Mouse (Mus musculus): Measurements from ENCODE around the gene Gm28778. TPM values are rescaled to one million over a fixed set of nuclear protein-coding genes. Genes with fewer than 3 reads are reported as not detected.
"Not testable (repeated sequence)": the region's sequence is repeated elsewhere in the genome, so short reads cannot be mapped to it uniquely, and the experiment has no call there.

Gm28778 gene
- polyA plus RNA-seq, 1 experiment from 2014 or later, result not detected

- Histone ChIP-seq H3K27ac (no peak overlapping the region), H3K4me1 (replicated peaks) (peaks cover 17% of the 10 kb centered on the region), H3K36me3 (peaks cover 15% of the 10 kb centered on the region), H3K27me3 (no peaks in the 10 kb centered on the region), H3K9ac (no peak overlapping the region), H3K4me3 (replicated peaks) (no peak overlapping the region), H3K4me2 (no peak overlapping the region), H3K9me3 (replicated peaks) (no peaks in the 10 kb centered on the region)
- WGBS (ENCODE audit: insufficient replicate concordance), result 75% methylated on average over 5 of the region's 5 CpGs
- ATAC-seq (ENCODE audit: low read depth) (no peak), DNase-seq (no peak)
These were observed 28.1 kb downstream of the Gm28778 start for GRCm38 (mm10) chr1:53324827-53325494.

GRCm38 (mm10) chr1:53333527-53333926 lies 36.6 kb downstream of the Gm28778 start:
- not testable (repeated sequence) for H3K4me2 ChIP-seq; H3K9me3 ChIP-seq (replicated peaks); H3K27ac ChIP-seq; H3K4me3 ChIP-seq (replicated peaks); H3K9ac ChIP-seq; H3K27me3 ChIP-seq; DNase-seq; H3K36me3 ChIP-seq
- WGBS (ENCODE audit: insufficient replicate concordance), result 23% methylated on average over 5 of the region's 5 CpGs
- 0 out of 2 replicates have a peak, but pooled peaks have one; percentile 49 for ATAC-seq (ENCODE audit: low read depth)
- H3K4me1 ChIP-seq (replicated peaks), result peaks cover 37% of the 10 kb centered on the region

- H3K4me2 ChIP-seq, result 0 out of 2 replicates have a peak overlapping the region, but pooled peaks have one; percentile 12
- no peaks in the 10 kb centered on the region for H3K27me3 ChIP-seq
- H3K36me3 ChIP-seq, result no peaks in the 10 kb centered on the region
- no peak overlapping the region for H3K4me3 ChIP-seq (replicated peaks)
- peak; percentile 89 for ATAC-seq (ENCODE audit: low read depth)
- H3K4me1 ChIP-seq (replicated peaks), result peaks cover 37% of the 10 kb centered on the region
- DNase-seq, result no peak
- 0 out of 2 replicates have a peak overlapping the region, but pooled peaks have one; percentile 47 for H3K27ac ChIP-seq
- no peak overlapping the region for H3K9ac ChIP-seq
- 0 out of 2 replicates have a peak, but pooled peaks cover 4% of the 10 kb centered on the region for H3K9me3 ChIP-seq (replicated peaks)
These were observed 38.6 kb downstream of the Gm28778 start for GRCm38 (mm10) chr1:53335465-53335864.

GRCm38 (mm10) chr1:53337403-53337802 lies 40.5 kb downstream of the Gm28778 start:
- not testable (repeated sequence) for H3K27me3 ChIP-seq; H3K4me2 ChIP-seq; H3K4me3 ChIP-seq (replicated peaks); H3K36me3 ChIP-seq; H3K9me3 ChIP-seq (replicated peaks); H3K9ac ChIP-seq; DNase-seq
- Histone ChIP-seq H3K4me1 (replicated peaks) (peaks cover 37% of the 10 kb centered on the region), H3K27ac (peak overlapping the region; percentile 43)
- 36% methylated on average over 2 of the region's 2 CpGs for WGBS (ENCODE audit: insufficient replicate concordance)
- ATAC-seq (ENCODE audit: low read depth), result peak; percentile 68

GRCm38 (mm10) chr1:53341071-53341470 lies 44.2 kb downstream of the Gm28778 start:
- Histone ChIP-seq H3K9ac (no peak overlapping the region), H3K4me1 (replicated peaks) (peaks cover 15% of the 10 kb centered on the region), H3K4me3 (replicated peaks) (no peak overlapping the region), H3K36me3 (peaks cover 32% of the 10 kb centered on the region), H3K27ac (no peak overlapping the region), H3K27me3 (no peaks in the 10 kb centered on the region), H3K4me2 (no peak overlapping the region), H3K9me3 (replicated peaks) (no peaks in the 10 kb centered on the region)
- ATAC-seq (ENCODE audit: low read depth), result no peak
- no peak for DNase-seq
- 91% methylated on average over 2 of the region's 2 CpGs for WGBS (ENCODE audit: insufficient replicate concordance)

GRCm38 (mm10) chr1:53352327-53353261 lies 55.7 kb downstream of the Gm28778 start, which contains the start of the genes Asdurf, Gm28551 and Asnsd1:
Gene Asdurf, minus strand, starts transcription at chr1:53352619.
Gene Gm28551, minus strand, starts transcription at chr1:53352667.
Gene Asnsd1, minus strand, starts transcription at chr1:53352752.
- under 1% methylated on average over 44 of the region's 44 CpGs for WGBS (ENCODE audit: insufficient replicate concordance)
- peak within 1 kb of the TSS; percentile 77 for H3K4me2 ChIP-seq
- ATAC-seq (ENCODE audit: low read depth) (peak; percentile 99), DNase-seq (peak; percentile 97)
- H3K4me3 ChIP-seq (replicated peaks), result peak within 1 kb of the TSS; percentile 88
- no peaks in the 10 kb centered on the region for H3K9me3 ChIP-seq (replicated peaks)
- H3K27me3 ChIP-seq, result no peaks in the 10 kb centered on the region
- H3K9ac ChIP-seq, result peak within 1 kb of the TSS; percentile 92
- peaks cover 14% of the 10 kb centered on the region for H3K36me3 ChIP-seq
- H3K4me1 ChIP-seq (replicated peaks), result peaks cover 8% of the 10 kb centered on the region
- peak within 1 kb of the TSS; percentile 92 for H3K27ac ChIP-seq

GRCm38 (mm10) chr1:53358988-53359387 lies 62.1 kb downstream of the Gm28778 start:
- DNase-seq (no peak), ATAC-seq (ENCODE audit: low read depth) (no peak)
- Histone ChIP-seq H3K4me2 (no peak overlapping the region), H3K27ac (no peak overlapping the region), H3K4me1 (replicated peaks) (no peaks in the 10 kb centered on the region), H3K27me3 (no peaks in the 10 kb centered on the region), H3K9ac (no peak overlapping the region), H3K9me3 (replicated peaks) (no peaks in the 10 kb centered on the region), H3K4me3 (replicated peaks) (no peak overlapping the region), H3K36me3 (no peaks in the 10 kb centered on the region)

Other genes starting within 250 kb of the Gm28778 start
- gene Mstn, start 235.5 kb upstream of the Gm28778 start, polyA plus RNA-seq (2015; fragmentation: Nextera tagmentation; extraction: Ambion mirVana), result 0.10 and 0.13 TPM in 2 replicates
- not detected in 2 replicates for gene 1700019A02Rik, start 109.5 kb upstream of the Gm28778 start, polyA plus RNA-seq (2015; fragmentation: Nextera tagmentation; extraction: Ambion mirVana)
- 9.7 and 13.6 TPM in 2 replicates for gene Pms1, start 93 bp upstream of the Gm28778 start, polyA plus RNA-seq (2015; fragmentation: Nextera tagmentation; extraction: Ambion mirVana)
- gene Ormdl1, start within 50 bp of the Gm28778 start, polyA plus RNA-seq (2015; fragmentation: Nextera tagmentation; extraction: Ambion mirVana), result 29.3 and 33.2 TPM in 2 replicates
- 27.5 and 30.9 TPM in 2 replicates for gene Osgepl1, start 16.5 kb downstream of the Gm28778 start, polyA plus RNA-seq (2015; fragmentation: Nextera tagmentation; extraction: Ambion mirVana)
- gene Asdurf, start 55.5 kb downstream of the Gm28778 start, polyA plus RNA-seq (2015; fragmentation: Nextera tagmentation; extraction: Ambion mirVana), result 5.8 and 6.7 TPM in 2 replicates
- 0.15 and 0.29 TPM in 2 replicates for gene Gm28551, start 55.6 kb downstream of the Gm28778 start, polyA plus RNA-seq (2015; fragmentation: Nextera tagmentation; extraction: Ambion mirVana)
- gene Asnsd1, start 55.6 kb downstream of the Gm28778 start, polyA plus RNA-seq (2015; fragmentation: Nextera tagmentation; extraction: Ambion mirVana), result 63.7 and 73.5 TPM in 2 replicates

Measured in liver, embryonic 13.5 days (tissue).